Mouse (Mus musculus): ENCODE results near the gene Rnf222. TPM values are rescaled to one million over a fixed set of nuclear protein-coding genes. Genes with fewer than 3 reads are reported as not detected.
A peak's percentile ranks its signal among the peaks of the same experiment; 100 is the strongest.

The Rnf222 gene
- polyA plus RNA-seq, 1 experiment from 2014 or later, result 0.64 TPM

DNA sequence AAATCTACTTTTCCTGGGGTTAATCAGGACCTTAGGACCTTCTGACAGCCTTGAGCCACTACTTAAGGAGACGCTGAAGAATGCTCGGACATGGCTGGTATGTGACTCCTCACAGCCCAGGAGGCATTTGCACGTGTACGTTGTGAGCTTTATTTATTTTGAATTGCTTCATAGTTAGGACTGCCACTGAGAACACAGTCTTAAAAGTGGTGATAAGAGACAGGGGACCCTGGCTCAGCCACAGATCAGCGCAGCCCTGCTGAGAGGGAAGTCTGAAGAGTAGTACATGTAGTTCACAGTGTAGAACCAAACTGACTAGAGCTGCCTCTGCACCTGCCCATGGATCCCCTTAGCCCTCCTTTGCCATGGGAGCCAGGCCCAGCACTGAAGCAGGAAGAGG lies 3.5 kb downstream of the Rnf222 start:
- 62% methylated on average over 5 of the region's 5 CpGs for WGBS
- Histone ChIP-seq H3K9ac (no peak overlapping the region), H3K4me3 (replicated peaks) (no peak overlapping the region), H3K9me3 (no peaks in the 10 kb centered on the region), H3K4me2 (no peak overlapping the region), H3K4me1 (0 out of 2 replicates have a peak, but pooled peaks cover 4% of the 10 kb centered on the region), H3K36me3 (no peaks in the 10 kb centered on the region), H3K27me3 (replicated peaks) (no peaks in the 10 kb centered on the region), H3K27ac (no peak overlapping the region)
- ATAC-seq (ENCODE audit: insufficient read depth, low FRiP score, low read depth), result no peak

DNA sequence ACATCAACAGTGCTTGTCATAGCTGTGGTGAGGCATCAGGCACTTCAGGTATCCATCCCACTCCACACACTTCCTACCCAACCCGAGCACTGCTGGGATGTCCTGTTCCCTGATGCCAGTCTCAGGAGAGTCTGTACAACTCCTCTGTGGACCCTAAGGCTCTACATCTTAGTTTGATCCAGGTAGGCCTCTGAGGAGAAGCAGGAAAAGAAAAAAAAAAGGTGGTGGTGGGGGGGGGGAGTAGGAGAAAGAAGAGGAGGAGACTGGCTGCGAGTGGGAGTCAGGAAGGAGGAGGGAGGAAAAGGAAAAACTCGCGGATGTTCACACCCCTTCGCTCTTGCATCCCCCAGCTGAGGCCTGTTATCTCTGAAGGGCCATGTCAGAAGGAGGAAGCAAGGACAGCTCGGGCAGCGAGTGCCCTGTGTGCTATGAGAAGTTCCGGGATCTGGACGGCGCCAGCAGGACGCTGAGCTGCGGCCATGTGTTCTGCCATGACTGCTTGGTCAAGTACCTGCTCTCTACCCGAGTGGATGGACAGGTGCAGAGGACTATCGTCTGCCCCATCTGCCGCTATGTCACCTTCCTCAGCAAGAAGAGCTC lies 4.0 kb downstream of the Rnf222 start:
- Histone ChIP-seq H3K9ac (no peak overlapping the region), H3K36me3 (no peaks in the 10 kb centered on the region), H3K4me2 (no peak overlapping the region), H3K9me3 (no peaks in the 10 kb centered on the region), H3K27ac (no peak overlapping the region), H3K27me3 (replicated peaks) (no peaks in the 10 kb centered on the region), H3K4me1 (0 out of 2 replicates have a peak, but pooled peaks cover 4% of the 10 kb centered on the region), H3K4me3 (replicated peaks) (no peak overlapping the region)
- no peak for ATAC-seq (ENCODE audit: insufficient read depth, low FRiP score, low read depth)
- 59% methylated on average over 14 of the region's 15 CpGs for WGBS

DNA sequence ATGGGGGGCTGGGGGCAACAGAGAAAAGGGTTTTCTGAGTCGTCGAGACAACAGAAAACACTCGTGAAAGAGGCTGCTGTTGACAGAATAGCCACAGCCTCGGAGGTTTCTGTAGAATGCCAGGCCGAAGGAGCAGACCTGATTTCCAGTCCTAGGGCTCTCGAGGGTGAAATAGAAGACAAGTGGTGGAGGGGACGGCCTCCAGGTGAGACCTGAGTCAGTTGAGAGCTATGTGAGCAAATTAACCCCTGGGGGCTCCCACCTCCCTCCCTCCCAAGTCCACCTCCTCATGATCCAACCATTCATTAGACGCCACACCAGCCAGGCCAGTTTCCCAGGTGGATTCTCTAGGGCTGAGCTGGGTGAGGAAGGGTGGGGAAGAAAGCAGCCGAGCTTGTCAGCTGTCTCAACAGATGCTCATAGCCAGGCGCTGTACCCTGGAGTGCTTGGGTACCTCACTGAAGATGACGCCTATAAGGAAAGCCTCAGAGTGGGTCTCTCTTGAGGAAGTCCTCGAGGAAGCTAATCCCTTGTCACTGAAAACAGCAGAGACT lies 5.6 kb downstream of the Rnf222 start:
- Histone ChIP-seq H3K4me2 (no peak overlapping the region), H3K27ac (no peak overlapping the region), H3K4me1 (0 out of 2 replicates have a peak, but pooled peaks cover 4% of the 10 kb centered on the region), H3K27me3 (replicated peaks) (no peaks in the 10 kb centered on the region), H3K9me3 (no peaks in the 10 kb centered on the region), H3K9ac (no peak overlapping the region), H3K4me3 (replicated peaks) (no peak overlapping the region), H3K36me3 (no peaks in the 10 kb centered on the region)
- ATAC-seq (ENCODE audit: insufficient read depth, low FRiP score, low read depth), result no peak
- WGBS, result 57% methylated on average over 12 of the region's 12 CpGs

DNA sequence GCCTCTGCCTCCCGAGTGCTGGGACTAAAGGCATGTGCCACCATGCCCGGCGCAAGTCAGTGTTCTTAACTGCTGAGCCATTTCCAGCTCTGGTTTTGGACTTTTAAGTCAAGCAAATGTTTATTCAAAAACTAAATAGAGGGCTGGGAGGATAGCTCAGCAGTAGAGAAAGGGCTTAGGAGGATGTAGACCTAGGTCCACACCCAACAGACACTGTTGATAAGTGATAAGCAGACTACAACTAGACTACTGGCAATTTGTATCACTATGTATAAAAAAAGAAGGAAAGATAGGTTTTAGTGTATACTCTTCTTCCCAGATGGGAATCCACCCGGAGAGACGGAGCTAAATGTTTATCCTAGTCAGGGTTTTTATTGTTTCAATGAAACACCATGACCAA lies 7.9 kb downstream of the Rnf222 start:
- Histone ChIP-seq H3K4me3 (replicated peaks) (no peak overlapping the region), H3K9me3 (no peaks in the 10 kb centered on the region), H3K9ac (no peak overlapping the region), H3K4me1 (0 out of 2 replicates have a peak, but pooled peaks cover 6% of the 10 kb centered on the region), H3K4me2 (no peak overlapping the region), H3K36me3 (no peaks in the 10 kb centered on the region), H3K27me3 (replicated peaks) (peaks cover 3% of the 10 kb centered on the region; the same call in 1 of the 2 replicates), H3K27ac (no peak overlapping the region)
- no peak for ATAC-seq (ENCODE audit: insufficient read depth, low FRiP score, low read depth)
- 79% methylated on average over 5 of the region's 5 CpGs for WGBS

DNA sequence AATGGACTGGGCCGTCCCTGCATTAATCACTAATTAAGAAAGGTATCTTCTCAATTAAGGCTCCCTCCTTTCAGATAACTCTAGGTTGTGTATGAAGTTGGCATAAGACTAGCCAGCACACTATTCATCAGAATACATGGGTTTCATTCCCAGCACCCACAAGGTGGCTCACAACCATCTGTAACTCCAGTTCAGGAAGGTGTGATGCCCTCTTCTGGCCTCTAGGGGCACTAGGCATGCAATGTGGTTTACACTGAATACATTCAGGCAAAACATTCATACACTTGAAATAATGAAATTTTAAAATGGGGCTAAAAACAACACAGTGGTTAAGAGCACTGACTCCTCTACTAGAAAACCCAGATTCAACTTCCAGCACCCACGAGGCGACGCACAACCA lies 8.8 kb downstream of the Rnf222 start:
- H3K9ac ChIP-seq, result no peak overlapping the region
- H3K27ac ChIP-seq, result no peak overlapping the region
- no peak for ATAC-seq (ENCODE audit: insufficient read depth, low FRiP score, low read depth)
- WGBS, result 41% methylated on average over 4 of the region's 4 CpGs
- H3K4me3 ChIP-seq (replicated peaks), result no peak overlapping the region
- H3K27me3 ChIP-seq (replicated peaks), result peaks cover 3% of the 10 kb centered on the region; the same call in 1 of the 2 replicates
- no peak overlapping the region for H3K4me2 ChIP-seq
- no peaks in the 10 kb centered on the region for H3K36me3 ChIP-seq
- no peaks in the 10 kb centered on the region for H3K9me3 ChIP-seq
- H3K4me1 ChIP-seq, result 0 out of 2 replicates have a peak, but pooled peaks cover 6% of the 10 kb centered on the region

DNA sequence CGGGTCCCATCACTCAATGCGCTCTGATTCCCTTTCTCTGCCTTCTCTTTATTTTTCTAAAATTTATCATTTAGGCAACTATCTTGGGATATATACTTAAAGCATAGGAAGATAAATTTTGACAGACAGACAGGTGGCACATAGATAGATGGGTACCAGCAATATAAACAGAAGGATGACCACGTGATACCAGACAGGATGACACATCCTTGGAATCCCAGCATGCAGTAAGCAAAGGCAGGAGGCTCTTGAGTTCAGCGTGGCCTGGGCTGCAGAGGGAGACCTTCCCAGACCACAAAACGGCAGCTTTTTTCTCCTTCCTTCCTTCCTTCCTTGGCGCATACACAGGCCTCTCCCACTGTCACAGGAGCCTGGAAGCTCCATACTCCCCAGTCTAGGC lies 9.5 kb downstream of the Rnf222 start:
- Histone ChIP-seq H3K4me1 (peaks cover 7% of the 10 kb centered on the region), H3K9ac (no peak overlapping the region), H3K4me3 (replicated peaks) (no peak overlapping the region), H3K27me3 (replicated peaks) (peaks cover 3% of the 10 kb centered on the region; the same call in 1 of the 2 replicates), H3K27ac (no peak overlapping the region), H3K9me3 (no peaks in the 10 kb centered on the region), H3K4me2 (no peak overlapping the region), H3K36me3 (no peaks in the 10 kb centered on the region; the same call in 1 of the 2 replicates)
- no peak for ATAC-seq (ENCODE audit: insufficient read depth, low FRiP score, low read depth)
- 65% methylated on average over 6 of the region's 6 CpGs for WGBS

DNA sequence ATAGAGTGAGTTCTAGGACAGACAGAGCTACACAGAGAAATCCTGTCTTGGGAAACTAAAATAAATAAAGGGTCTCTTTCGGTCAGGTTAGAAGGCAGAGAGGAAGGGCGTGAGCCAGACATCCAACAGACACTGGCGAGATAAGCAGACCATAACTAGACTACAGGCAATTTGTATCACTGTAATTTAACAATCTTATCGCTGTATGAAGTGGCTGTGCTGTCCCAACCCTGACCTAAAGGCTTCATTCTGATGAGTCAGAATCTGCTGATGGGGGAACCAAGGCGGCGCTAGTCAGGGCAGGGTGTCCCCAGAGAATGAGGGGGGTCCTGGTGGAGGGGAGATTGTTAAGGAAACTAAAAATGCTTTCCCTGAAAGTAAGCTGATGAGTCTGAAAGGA lies 10.4 kb downstream of the Rnf222 start:
- Histone ChIP-seq H3K36me3 (peaks cover 8% of the 10 kb centered on the region), H3K4me1 (peaks cover 9% of the 10 kb centered on the region), H3K9me3 (no peaks in the 10 kb centered on the region), H3K4me3 (replicated peaks) (no peak overlapping the region), H3K27ac (no peak overlapping the region), H3K4me2 (no peak overlapping the region), H3K9ac (no peak overlapping the region), H3K27me3 (replicated peaks) (peaks cover 3% of the 10 kb centered on the region; the same call in 1 of the 2 replicates)
- ATAC-seq (ENCODE audit: insufficient read depth, low FRiP score, low read depth), result no peak
- 78% methylated on average over 6 of the region's 6 CpGs for WGBS

DNA sequence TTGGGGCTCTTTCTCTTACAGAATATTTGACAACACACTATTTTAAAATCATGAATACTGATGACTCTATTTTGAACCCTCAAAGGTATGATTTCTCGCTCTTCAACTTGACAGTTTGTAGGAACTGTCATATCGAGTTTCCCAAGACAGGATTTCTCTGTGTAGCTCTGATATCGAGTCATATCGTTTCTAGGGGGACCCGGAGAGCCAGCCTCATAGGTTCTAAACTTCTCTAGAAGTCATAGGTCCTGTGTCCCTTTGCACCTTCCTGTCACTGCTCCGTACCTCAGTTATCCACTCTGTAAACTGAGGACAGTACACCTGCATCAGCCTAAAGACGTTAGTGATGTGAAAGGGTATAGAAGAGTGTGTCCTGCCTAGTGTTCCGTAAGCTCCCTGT lies 11.5 kb downstream of the Rnf222 start:
- Histone ChIP-seq H3K36me3 (peaks cover 16% of the 10 kb centered on the region), H3K27me3 (replicated peaks) (peaks cover 3% of the 10 kb centered on the region; the same call in 1 of the 2 replicates), H3K4me2 (no peak overlapping the region), H3K4me1 (peaks cover 9% of the 10 kb centered on the region), H3K9ac (no peak overlapping the region), H3K9me3 (no peaks in the 10 kb centered on the region), H3K4me3 (replicated peaks) (no peak overlapping the region), H3K27ac (no peak overlapping the region)
- ATAC-seq (ENCODE audit: insufficient read depth, low FRiP score, low read depth), result no peak
- 88% methylated on average over 8 of the region's 8 CpGs for WGBS

DNA sequence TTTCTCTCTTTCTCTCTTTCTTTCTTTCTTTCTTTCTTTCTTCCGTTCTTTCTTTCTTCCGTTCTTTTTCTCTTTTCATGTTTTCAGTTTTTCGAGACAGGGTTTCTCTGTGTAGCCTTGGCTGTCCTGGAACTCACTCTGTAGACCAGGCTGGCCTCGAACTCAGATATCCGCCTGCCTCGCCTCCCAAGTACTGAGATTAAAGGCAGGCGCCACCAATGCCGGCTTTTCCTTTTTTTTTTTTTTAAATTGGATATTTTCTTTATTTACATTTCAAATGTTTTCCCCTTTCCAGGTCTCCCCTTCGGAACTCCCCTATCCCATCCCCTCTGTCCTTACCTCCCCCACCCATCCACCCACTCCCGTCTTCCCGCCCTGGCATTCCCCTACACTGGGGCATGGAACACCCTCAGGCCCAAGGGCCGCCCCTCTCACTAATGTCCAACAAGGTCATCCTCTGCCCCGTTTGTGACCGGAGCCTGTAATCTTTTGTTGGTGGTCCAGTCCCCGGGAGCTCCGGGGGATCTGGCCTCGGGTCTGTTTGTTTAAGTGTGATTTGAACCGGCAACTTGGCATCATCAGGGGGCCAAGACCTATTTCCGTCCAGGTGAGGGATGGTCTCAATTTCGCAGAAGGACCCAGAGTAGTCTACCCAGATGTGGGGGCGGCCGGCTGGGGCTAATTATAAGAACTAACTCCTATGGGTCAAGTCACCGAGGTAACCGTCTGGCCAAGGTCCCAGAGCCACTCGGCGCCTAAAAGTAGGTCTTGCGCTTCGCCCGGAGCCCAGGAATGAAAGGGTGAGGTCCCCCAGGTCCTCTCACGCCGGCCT lies 12.4 kb downstream of the Rnf222 start:
- 24% methylated on average over 31 of the region's 31 CpGs for WGBS
- H3K4me1 ChIP-seq, result peaks cover 9% of the 10 kb centered on the region
- peak overlapping the region; percentile 29; the same call in 1 of the 2 replicates for H3K9ac ChIP-seq
- H3K27me3 ChIP-seq (replicated peaks), result peaks cover 3% of the 10 kb centered on the region; the same call in 1 of the 2 replicates
- H3K4me2 ChIP-seq, result peak overlapping the region; percentile 86
- no peaks in the 10 kb centered on the region for H3K9me3 ChIP-seq
- H3K4me3 ChIP-seq (replicated peaks), result peak overlapping the region; percentile 85
- H3K36me3 ChIP-seq, result peaks cover 25% of the 10 kb centered on the region
- no peak overlapping the region for H3K27ac ChIP-seq
- peak; percentile 11; the same call in 1 of the 2 replicates for ATAC-seq (ENCODE audit: insufficient read depth, low FRiP score, low read depth)

DNA sequence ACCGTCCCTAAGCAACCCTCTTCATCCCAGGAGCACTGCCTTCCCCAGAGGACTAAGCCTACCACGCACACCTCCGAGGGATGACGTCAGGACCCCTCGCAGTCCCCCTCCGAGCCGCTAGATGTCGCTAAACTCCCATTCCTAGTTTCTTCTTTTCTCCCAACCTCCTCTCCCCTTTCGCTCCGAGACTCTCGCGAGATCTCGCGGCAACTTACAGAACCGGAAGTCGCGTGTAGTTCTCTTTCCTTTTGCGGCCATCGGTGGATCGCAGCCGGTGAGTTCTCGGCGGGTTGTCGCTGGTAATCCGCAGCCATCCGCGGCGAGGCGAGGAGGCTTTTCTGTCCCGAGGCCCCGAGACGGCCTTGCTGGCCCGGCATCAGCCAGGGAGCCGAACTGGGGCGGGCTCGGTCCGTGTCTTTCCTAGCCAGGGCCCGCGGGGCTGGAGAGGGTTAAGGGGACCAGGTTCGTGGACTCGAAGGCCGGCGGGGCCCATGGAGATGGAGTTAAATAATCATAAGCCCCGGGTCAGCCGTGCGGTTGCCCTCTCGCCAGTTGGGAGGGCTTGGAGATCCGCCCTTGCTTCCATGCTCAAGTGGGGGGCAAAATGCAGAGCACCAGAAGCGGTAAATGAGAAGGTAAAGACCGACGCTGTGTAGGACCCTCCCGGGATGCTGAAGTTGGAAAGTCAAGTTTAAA lies 13.1 kb downstream of the Rnf222 start, which contains the start of gene Rpl26:
Gene Rpl26, plus strand, starts transcription at position 233 of the 696 bp plus-strand sequence.
- H3K27me3 ChIP-seq (replicated peaks), result peaks cover 3% of the 10 kb centered on the region; the same call in 1 of the 2 replicates
- H3K36me3 ChIP-seq, result peaks cover 28% of the 10 kb centered on the region
- under 1% methylated on average over 52 of the region's 52 CpGs for WGBS
- peaks cover 9% of the 10 kb centered on the region for H3K4me1 ChIP-seq
- no peaks in the 10 kb centered on the region for H3K9me3 ChIP-seq
- peak within 1 kb of the TSS; percentile 85 for H3K4me3 ChIP-seq (replicated peaks)
- ATAC-seq (ENCODE audit: insufficient read depth, low FRiP score, low read depth), result peak; percentile 83
- H3K27ac ChIP-seq, result peak within 1 kb of the TSS; percentile 80
- H3K9ac ChIP-seq, result peak within 1 kb of the TSS; percentile 73
- peak within 1 kb of the TSS; percentile 86 for H3K4me2 ChIP-seq

DNA sequence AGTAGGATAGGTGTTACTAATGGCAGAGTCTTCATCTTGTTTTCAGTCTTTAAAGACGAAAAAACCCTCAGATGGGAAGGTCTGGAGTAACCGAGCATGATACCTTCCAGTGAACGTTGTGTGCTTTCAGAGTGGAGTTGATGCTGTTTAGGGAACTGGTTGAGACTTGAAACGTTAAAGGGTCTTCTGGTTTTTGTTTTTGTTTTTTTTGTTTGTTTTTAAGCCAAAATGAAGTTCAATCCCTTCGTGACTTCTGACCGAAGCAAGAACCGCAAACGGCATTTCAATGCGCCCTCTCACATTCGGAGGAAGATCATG lies 13.7 kb downstream of the Rnf222 start:
- under 1% methylated on average over 10 of the region's 10 CpGs for WGBS
- H3K36me3 ChIP-seq, result peaks cover 28% of the 10 kb centered on the region
- no peak for ATAC-seq (ENCODE audit: insufficient read depth, low FRiP score, low read depth)
- H3K4me1 ChIP-seq, result peaks cover 9% of the 10 kb centered on the region
- H3K27ac ChIP-seq, result peak overlapping the region; percentile 80
- H3K4me2 ChIP-seq, result peak overlapping the region; percentile 65
- H3K27me3 ChIP-seq (replicated peaks), result peaks cover 3% of the 10 kb centered on the region; the same call in 1 of the 2 replicates
- H3K9me3 ChIP-seq, result no peaks in the 10 kb centered on the region
- peak overlapping the region; percentile 73 for H3K9ac ChIP-seq
- peak overlapping the region; percentile 85 for H3K4me3 ChIP-seq (replicated peaks)

Measured in stomach, embryonic 15.5 days (tissue).